Mouse (Mus musculus) intestine, embryonic 14.5 days (tissue): ENCODE results near the gene 4930404N11Rik. TPM values are rescaled to one million over a fixed set of nuclear protein-coding genes. Genes with fewer than 3 reads are reported as not detected.

Experiments
- ATAC-seq: fragments of 200-750 bp; cut with Nextera tagmentation; replicated peaks from 2 replicates; pipeline ENCODE4 v1.8.0; 2017; ENCODE audit warnings: low read depth, moderate number of reproducible peaks, moderate TSS enrichment, moderate library complexity; ENCODE audit not compliant: low FRiP score, low TSS enrichment
- DNase-seq: peaks from one replicate; pipeline ENCODE4 v3.0.0-alpha.2; 2018; ENCODE audit warnings: low spot score
- H3K27ac ChIP-seq: fragments of 300-500 bp; sonication (generic); 2 replicates; pipeline ENCODE4 v1.5.1; 2014; ENCODE audit warnings: low read depth, mild to moderate bottlenecking, control low read depth
- H3K27me3 ChIP-seq: fragments of 300-500 bp; sonication (generic); replicated peaks from 2 replicates; pipeline ENCODE4 v1.6.1; 2014; ENCODE audit warnings: low read length, control low read depth; ENCODE audit not compliant: control insufficient read depth, insufficient read depth
- H3K36me3 ChIP-seq: fragments of 300-500 bp; sonication (generic); 2 replicates; pipeline ENCODE4 v1.6.1; 2014; ENCODE audit warnings: low read length, control low read depth; ENCODE audit not compliant: control insufficient read depth, insufficient read depth
- H3K4me1 ChIP-seq: fragments of 300-500 bp; sonication (generic); replicated peaks from 2 replicates; pipeline ENCODE4 v1.6.1; 2014; ENCODE audit warnings: low read length, control low read depth, mixed read lengths; ENCODE audit not compliant: control insufficient read depth, insufficient read depth
- H3K4me2 ChIP-seq: fragments of 300-500 bp; sonication (generic); 2 replicates; pipeline ENCODE4 v1.6.1; 2014; ENCODE audit warnings: low read length
- H3K4me3 ChIP-seq: fragments of 300-500 bp; sonication (generic); 2 replicates; pipeline ENCODE4 v1.5.1; 2014; ENCODE audit warnings: low read depth, low read length, control low read depth, mixed read lengths
- H3K9ac ChIP-seq: fragments of 300-500 bp; sonication (generic); 2 replicates; pipeline ENCODE4 v1.6.1; 2014; ENCODE audit warnings: mild to moderate bottlenecking, low read length
- H3K9me3 ChIP-seq: fragments of 300-500 bp; sonication (generic); 2 replicates; pipeline ENCODE4 v1.6.1; 2016; ENCODE audit warnings: low read length, control low read depth; ENCODE audit not compliant: control insufficient read depth
- WGBS: fragments of 180-500 bp; shearing (Covaris S2); extraction: QIAGEN DNeasy Blood & Tissue Kit; methylation state at CpG from one replicate; pipeline ENCODE4 v1.1.7; 2014; 5-methylcytosine and 5-hydroxymethylcytosine counted together
- polyA plus RNA-seq: library from polyadenylated mRNA; unstranded; fragments of >200 nt; fragmentation: Nextera tagmentation; extraction: Ambion mirVana; gene quantifications from 2 replicates; pipeline ENCODE4 v1.2.1, GENCODE M21; 2014

4930404N11Rik gene
- polyA plus RNA-seq, 1 experiment from 2014 or later = 0.58 TPM

GRCm38 (mm10) chr10:81365073-81365472 lies 543 bp downstream of the 4930404N11Rik start:
- H3K4me3 ChIP-seq = peak overlapping the region; percentile 32; the same call in 1 of the 2 replicates
- H3K4me1 ChIP-seq = peaks cover 19% of the 10 kb centered on the region
- DNase-seq (no peak), ATAC-seq (peak; percentile 21; the same call in 1 of the 2 replicates)
- no peak overlapping the region for H3K9ac ChIP-seq
- no peaks in the 10 kb centered on the region for H3K9me3 ChIP-seq
- H3K27ac ChIP-seq = no peak overlapping the region
- H3K4me2 ChIP-seq = no peak overlapping the region
- H3K27me3 ChIP-seq = peaks cover 29% of the 10 kb centered on the region
- peaks cover 45% of the 10 kb centered on the region for H3K36me3 ChIP-seq
- 37% methylated on average over 4 of the region's 4 CpGs for WGBS

GRCm38 (mm10) chr10:81364666-81365065 lies 950 bp downstream of the 4930404N11Rik start:
- Histone ChIP-seq H3K27me3 (peaks cover 29% of the 10 kb centered on the region), H3K9ac (0 out of 2 replicates have a peak overlapping the region, but pooled peaks have one; percentile 16), H3K9me3 (no peaks in the 10 kb centered on the region), H3K27ac (no peak overlapping the region), H3K4me2 (peak overlapping the region; percentile 56), H3K36me3 (peaks cover 41% of the 10 kb centered on the region), H3K4me3 (peak overlapping the region; percentile 32; the same call in 1 of the 2 replicates), H3K4me1 (peaks cover 19% of the 10 kb centered on the region)
- 11% methylated on average over 28 of the region's 28 CpGs for WGBS
- DNase-seq = no peak
- ATAC-seq = peak; percentile 6; the same call in 1 of the 2 replicates

GRCm38 (mm10) chr10:81363436-81364346 lies 1.9 kb downstream of the 4930404N11Rik start:
- H3K4me2 ChIP-seq = peak overlapping the region; percentile 56
- WGBS = 14% methylated on average over 53 of the region's 54 CpGs
- no peaks in the 10 kb centered on the region for H3K9me3 ChIP-seq
- H3K4me3 ChIP-seq = peak overlapping the region; percentile 32
- peaks cover 31% of the 10 kb centered on the region for H3K36me3 ChIP-seq
- no peak overlapping the region for H3K27ac ChIP-seq
- peaks cover 29% of the 10 kb centered on the region for H3K27me3 ChIP-seq
- 0 out of 2 replicates have a peak overlapping the region, but pooled peaks have one; percentile 5 for H3K9ac ChIP-seq
- DNase-seq (no peak), ATAC-seq (no peak; the same call in 1 of the 2 replicates)
- H3K4me1 ChIP-seq = peaks cover 21% of the 10 kb centered on the region

GRCm38 (mm10) chr10:81362336-81362949 lies 3.2 kb downstream of the 4930404N11Rik start:
- H3K9me3 ChIP-seq = no peaks in the 10 kb centered on the region
- H3K27ac ChIP-seq = no peak overlapping the region
- 71% methylated on average over 12 of the region's 12 CpGs for whole genome bisulfite sequencing
- peaks cover 31% of the 10 kb centered on the region for H3K4me1 ChIP-seq
- no peak overlapping the region for H3K4me2 ChIP-seq
- no peak overlapping the region for H3K9ac ChIP-seq
- ATAC-seq = no peak
- peaks cover 29% of the 10 kb centered on the region for H3K27me3 ChIP-seq
- no peak for DNase-seq
- H3K36me3 ChIP-seq = peaks cover 19% of the 10 kb centered on the region
- H3K4me3 ChIP-seq = no peak overlapping the region

- H3K9ac ChIP-seq = no peak overlapping the region
- no peak overlapping the region for H3K4me3 ChIP-seq
- no peak overlapping the region for H3K4me2 ChIP-seq
- peaks cover 29% of the 10 kb centered on the region for H3K27me3 ChIP-seq
- DNase-seq = no peak
- no peaks in the 10 kb centered on the region for H3K9me3 ChIP-seq
- 60% methylated on average over 8 of the region's 8 CpGs for WGBS
- H3K27ac ChIP-seq = no peak overlapping the region
- H3K4me1 ChIP-seq = peaks cover 37% of the 10 kb centered on the region
- peaks cover 9% of the 10 kb centered on the region; the same call in 1 of the 2 replicates for H3K36me3 ChIP-seq
- no peak for ATAC-seq
These were observed 4.9 kb downstream of the 4930404N11Rik start for GRCm38 (mm10) chr10:81360721-81361120.

GRCm38 (mm10) chr10:81358841-81359240 lies 6.8 kb downstream of the 4930404N11Rik start:
- H3K9me3 ChIP-seq = no peaks in the 10 kb centered on the region
- H3K4me2 ChIP-seq = peak overlapping the region; percentile 97
- DNase-seq (no peak), ATAC-seq (no peak)
- no peak overlapping the region for H3K27ac ChIP-seq
- peaks cover 9% of the 10 kb centered on the region; the same call in 1 of the 2 replicates for H3K36me3 ChIP-seq
- peaks cover 21% of the 10 kb centered on the region for H3K4me1 ChIP-seq
- peaks cover 14% of the 10 kb centered on the region for H3K27me3 ChIP-seq
- H3K4me3 ChIP-seq = no peak overlapping the region
- 56% methylated on average over 1 of the region's 1 CpGs for WGBS
- no peak overlapping the region for H3K9ac ChIP-seq

- Histone ChIP-seq H3K9me3 (no peaks in the 10 kb centered on the region), H3K4me1 (peaks cover 18% of the 10 kb centered on the region), H3K27ac (no peak overlapping the region), H3K4me3 (peak overlapping the region; percentile 71), H3K9ac (peak overlapping the region; percentile 73), H3K4me2 (peak overlapping the region; percentile 97), H3K27me3 (peaks cover 8% of the 10 kb centered on the region), H3K36me3 (peaks cover 9% of the 10 kb centered on the region; the same call in 1 of the 2 replicates)
- WGBS = 38% methylated on average over 4 of the region's 4 CpGs
- ATAC-seq (no peak), DNase-seq (no peak)
These were observed 7.4 kb downstream of the 4930404N11Rik start for GRCm38 (mm10) chr10:81358209-81358608.

- DNase-seq (no peak), ATAC-seq (peak; percentile 82)
- WGBS = 2% methylated on average over 78 of the region's 79 CpGs
- Histone ChIP-seq H3K4me1 (peaks cover 18% of the 10 kb centered on the region), H3K4me3 (peak within 1 kb of the TSS; percentile 71), H3K36me3 (peaks cover 6% of the 10 kb centered on the region; the same call in 1 of the 2 replicates), H3K27me3 (no peaks in the 10 kb centered on the region), H3K4me2 (peak within 1 kb of the TSS; percentile 97), H3K27ac (no peak within 1 kb of the TSS), H3K9me3 (no peaks in the 10 kb centered on the region), H3K9ac (peak within 1 kb of the TSS; percentile 73)
These were observed 8.4 kb downstream of the 4930404N11Rik start, which contains the start of gene Mfsd12 for GRCm38 (mm10) chr10:81356991-81357844. Gene Mfsd12, plus strand, starts transcription at chr10:81357491.
